Mouse (Mus musculus) midbrain, embryonic 16.5 days (tissue): ENCODE results near the gene Retreg1. TPM values are rescaled to one million over a fixed set of nuclear protein-coding genes. Genes with fewer than 3 reads are reported as not detected.

Experiments used
- microRNA-seq: library from miRNA; unstranded; fragments of <30 nt; microRNA quantifications from one replicate; pipeline ENCODE4, GENCODE M21; 2017
- polyA plus RNA-seq: library from polyadenylated mRNA; unstranded; fragments of >200 nt; fragmentation: Nextera tagmentation; extraction: Ambion mirVana; gene quantifications from 2 replicates; pipeline ENCODE4 v1.2.1, GENCODE M21; 2015

Gene Retreg1
- polyA plus RNA-seq, 1 experiment from 2014 or later = 18.4 TPM

Small RNA genes within 50 kb of the gene (microRNA-seq; reads per million reads assigned to microRNA genes)
- not detected for gene Mir7212

Other genes starting within 250 kb of the Retreg1 start
- 26.8 and 28.8 TPM in 2 replicates for gene Myo10, start 220.7 kb upstream of the Retreg1 start, polyA plus RNA-seq
- 26.3 and 28.2 TPM in 2 replicates for gene Zfp622, start 141.2 kb downstream of the Retreg1 start, polyA plus RNA-seq